Mouse (Mus musculus): Measurements from ENCODE around the gene Clta. TPM values are rescaled to one million over a fixed set of nuclear protein-coding genes. Genes with fewer than 3 reads are reported as not detected.
"Not testable (repeated sequence)": the region's sequence is repeated elsewhere in the genome, so short reads cannot be mapped to it uniquely, and the experiment has no call there.

Gene Clta
- total and polyA plus RNA-seq, 3 experiments: 451 to 589 TPM; not detected in 1

DNA sequence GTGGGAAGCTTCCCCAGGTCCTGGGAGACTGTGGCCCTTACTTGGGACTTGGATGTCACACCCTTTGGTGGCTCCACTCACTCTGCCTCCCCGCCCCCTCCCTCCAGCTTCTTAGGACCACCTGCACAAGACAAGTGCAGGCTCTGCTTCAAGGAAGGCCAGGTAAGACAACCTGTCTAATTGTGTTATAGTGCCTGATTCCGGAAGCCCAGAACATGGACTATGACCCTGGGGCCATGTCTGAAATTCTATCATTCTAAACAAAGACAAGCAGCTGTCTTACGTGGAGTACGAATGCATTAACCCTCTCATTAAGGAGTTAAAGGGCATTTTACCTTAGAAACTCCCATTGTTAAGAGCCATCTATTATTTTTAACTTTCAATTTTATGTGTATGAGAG is 36.5 kb downstream of the Clta start:
- TF ChIP-seq E2F4 (IDR thresholded peaks at IDR 0.05; ENCODE audit: borderline replicate concordance, low read depth, low read length) (no peak), POLR2AphosphoS2 (IDR thresholded peaks at IDR 0.05; ENCODE audit: low read length) (no peak), EP300 (IDR thresholded peaks at IDR 0.05; ENCODE audit: low read depth in 1 of 2, low read length in 2 of 2) (no peak), TBP (IDR thresholded peaks at IDR 0.05; ENCODE audit: low read depth, low read length) (no peak), MEF2A (IDR thresholded peaks at IDR 0.05; ENCODE audit: extremely low read depth, insufficient replicate concordance, low read depth, low read length, poor library complexity, severe bottlenecking) (no peak), USF1 (IDR thresholded peaks at IDR 0.05; ENCODE audit: low read depth, low read length) (no peak), ZC3H11A (IDR thresholded peaks at IDR 0.05; ENCODE audit: low read depth, low read length) (no peak), HCFC1 (IDR thresholded peaks at IDR 0.05; ENCODE audit: low read depth, low read length) (no peak), CTCF (IDR thresholded peaks at IDR 0.05 in 2 of 3, conservative IDR thresholded peaks at IDR 0.05 in 1 of 3; ENCODE audit: control insufficient read depth in 1 of 3, insufficient read depth in 1 of 3, low read depth in 2 of 3, low read length in 3 of 3, poor library complexity in 1 of 3, severe bottlenecking in 1 of 3) (no peak), MYC (IDR thresholded peaks at IDR 0.05; ENCODE audit: low read depth, low read length) (no peak), RCOR1 (IDR thresholded peaks at IDR 0.05; ENCODE audit: low read depth, low read length) (no peak), KAT2A (conservative IDR thresholded peaks at IDR 0.05; ENCODE audit: low read depth, low read length) (no peak), TCF12 (IDR thresholded peaks at IDR 0.05; ENCODE audit: low read depth, low read length) (no peak), SIN3A (IDR thresholded peaks at IDR 0.05; ENCODE audit: low read length) (no peak), GATA1 (IDR thresholded peaks at IDR 0.05; ENCODE audit: low read depth, low read length) (no peak), CHD1 (IDR thresholded peaks at IDR 0.05; ENCODE audit: low read depth, low read length) (no peak), POLR2AphosphoS5 (IDR thresholded peaks at IDR 0.05; ENCODE audit: borderline replicate concordance, low read depth, low read length) (no peak), MAX (IDR thresholded peaks at IDR 0.05; ENCODE audit: low read length) (no peak), GABPA (IDR thresholded peaks at IDR 0.05; ENCODE audit: low read depth, low read length) (no peak), TAL1 (IDR thresholded peaks at IDR 0.05; ENCODE audit: low read length) (no peak)
- H3K27ac ChIP-seq (ENCODE audit: control insufficient read depth, low read depth, low read length): no peak overlapping the region
- H3K9me3 ChIP-seq (replicated peaks; ENCODE audit: insufficient read depth, low read length): no peaks in the 10 kb centered on the region
- H3K79me2 ChIP-seq (ENCODE audit: control insufficient read depth, insufficient read depth, low read length, poor library complexity): no peaks in the 10 kb centered on the region
- no peak overlapping the region for H3K9ac ChIP-seq (ENCODE audit: control insufficient read depth, low read depth, low read length, poor library complexity, severe bottlenecking)
- no peak for DNase-seq (ENCODE audit: low read depth, low spot score)
- no peaks in the 10 kb centered on the region for H3K4me1 ChIP-seq (ENCODE audit: control insufficient read depth in 1 of 2, insufficient read depth in 2 of 2, low read length in 2 of 2)
- peaks cover 0 to 9% of the 10 kb centered on the region in 2 experiments; a peak in 2 of 4 replicates for H3K36me3 ChIP-seq (ENCODE audit: control insufficient read depth in 1 of 2, insufficient read depth in 2 of 2, low read length in 2 of 2)
- no peaks in the 10 kb centered on the region for H3K27me3 ChIP-seq (ENCODE audit: control insufficient read depth in 1 of 2, insufficient read depth in 2 of 2, low read length in 2 of 2)
- no peak overlapping the region for H3K4me3 ChIP-seq (ENCODE audit: control insufficient read depth in 1 of 2, insufficient read depth in 1 of 2, low read depth in 2 of 2, low read length in 2 of 2)

DNA sequence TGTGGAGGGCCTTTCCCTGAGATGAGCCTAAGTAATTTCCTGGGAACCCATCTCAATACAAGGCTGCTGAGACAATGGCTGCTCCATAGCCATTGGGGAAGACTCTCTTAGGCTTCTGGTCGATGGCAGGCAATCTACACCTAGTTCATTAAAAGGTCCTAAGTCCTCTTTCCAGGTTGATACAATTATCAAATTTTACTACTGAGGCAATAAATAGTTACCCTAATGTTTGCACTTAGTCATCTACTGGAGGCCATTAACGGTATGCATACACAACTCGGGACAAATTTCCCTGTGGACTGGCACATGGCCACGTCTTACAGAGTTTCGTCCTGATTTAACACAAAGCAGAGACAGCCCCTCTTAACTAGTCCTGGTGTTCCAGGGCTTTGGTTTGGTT is 38.2 kb downstream of the Clta start:
- H3K27ac ChIP-seq (ENCODE audit: control insufficient read depth, low read depth, low read length): no peak overlapping the region
- no peaks in the 10 kb centered on the region for H3K79me2 ChIP-seq (ENCODE audit: control insufficient read depth, insufficient read depth, low read length, poor library complexity)
- H3K27me3 ChIP-seq (ENCODE audit: control insufficient read depth in 1 of 2, insufficient read depth in 2 of 2, low read length in 2 of 2): no peaks in the 10 kb centered on the region
- peaks cover 0 to 9% of the 10 kb centered on the region in 2 experiments; a peak in 2 of 4 replicates for H3K36me3 ChIP-seq (ENCODE audit: control insufficient read depth in 1 of 2, insufficient read depth in 2 of 2, low read length in 2 of 2)
- no peak overlapping the region for H3K4me3 ChIP-seq (ENCODE audit: control insufficient read depth in 1 of 2, insufficient read depth in 1 of 2, low read depth in 2 of 2, low read length in 2 of 2)
- DNase-seq (ENCODE audit: low read depth, low spot score): no peak
- H3K4me1 ChIP-seq (ENCODE audit: control insufficient read depth in 1 of 2, insufficient read depth in 2 of 2, low read length in 2 of 2): no peaks in the 10 kb centered on the region
- no peak overlapping the region for H3K9ac ChIP-seq (ENCODE audit: control insufficient read depth, low read depth, low read length, poor library complexity, severe bottlenecking)
- TF ChIP-seq CTCF (IDR thresholded peaks at IDR 0.05 in 2 of 3, conservative IDR thresholded peaks at IDR 0.05 in 1 of 3; ENCODE audit: control insufficient read depth in 1 of 3, insufficient read depth in 1 of 3, low read depth in 2 of 3, low read length in 3 of 3, poor library complexity in 1 of 3, severe bottlenecking in 1 of 3): no peak
- no peak for TF ChIP-seq UBTF (IDR thresholded peaks at IDR 0.05; ENCODE audit: borderline replicate concordance, insufficient read depth, low read depth, low read length)
- no peak for TF ChIP-seq USF1 (IDR thresholded peaks at IDR 0.05; ENCODE audit: low read depth, low read length)
- TF ChIP-seq E2F4 (IDR thresholded peaks at IDR 0.05; ENCODE audit: borderline replicate concordance, low read depth, low read length): no peak
- no peak for TF ChIP-seq GABPA (IDR thresholded peaks at IDR 0.05; ENCODE audit: low read depth, low read length)
- TF ChIP-seq MAZ (IDR thresholded peaks at IDR 0.05; ENCODE audit: low read depth, low read length): no peak
- H3K9me3 ChIP-seq (replicated peaks; ENCODE audit: insufficient read depth, low read length): no peaks in the 10 kb centered on the region

DNA sequence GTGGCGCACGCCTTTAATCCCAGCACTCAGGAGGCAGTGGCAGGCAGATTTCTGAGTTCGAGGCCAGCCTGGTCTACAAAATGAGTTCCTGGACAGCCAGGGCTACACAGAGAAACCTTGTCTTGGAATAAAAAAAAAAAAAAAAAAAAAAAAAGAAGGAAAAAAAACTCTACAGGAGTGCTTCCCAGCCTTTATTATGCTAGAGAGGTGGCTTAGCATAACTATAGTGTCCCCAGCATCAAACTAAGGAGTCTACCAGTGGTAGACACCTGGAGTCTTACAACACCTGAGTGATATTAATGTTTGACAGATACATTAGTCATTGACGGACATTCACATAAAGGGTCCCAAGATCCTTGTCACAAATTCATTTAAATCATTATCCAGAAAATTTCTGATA is 38.9 kb downstream of the Clta start:
- not testable (repeated sequence) for H3K27me3 ChIP-seq (ENCODE audit: control insufficient read depth in 1 of 2, insufficient read depth in 2 of 2, low read length in 2 of 2); H3K27ac ChIP-seq (ENCODE audit: control insufficient read depth, low read depth, low read length); H3K36me3 ChIP-seq (ENCODE audit: control insufficient read depth in 1 of 2, insufficient read depth in 2 of 2, low read length in 2 of 2); H3K9ac ChIP-seq (ENCODE audit: control insufficient read depth, low read depth, low read length, poor library complexity, severe bottlenecking); H3K79me2 ChIP-seq (ENCODE audit: control insufficient read depth, insufficient read depth, low read length, poor library complexity); H3K4me3 ChIP-seq (ENCODE audit: control insufficient read depth in 1 of 2, insufficient read depth in 1 of 2, low read depth in 2 of 2, low read length in 2 of 2); H3K9me3 ChIP-seq (replicated peaks; ENCODE audit: insufficient read depth, low read length); H3K4me1 ChIP-seq (ENCODE audit: control insufficient read depth in 1 of 2, insufficient read depth in 2 of 2, low read length in 2 of 2); DNase-seq (ENCODE audit: low read depth, low spot score)
